Mouse (Mus musculus): ENCODE results near the gene Ubac1.

Gene Ubac1

GRCm38 (mm10) chr2:25975141-25975770 is 46.3 kb downstream of the Ubac1 start:
- DNase-seq (ENCODE audit: extremely low spot score): no peak

GRCm38 (mm10) chr2:25970426-25970825 is 51.1 kb downstream of the Ubac1 start:
- DNase-seq (ENCODE audit: extremely low spot score): no peak

- no peak for DNase-seq (ENCODE audit: extremely low spot score)
These were observed 52.2 kb downstream of the Ubac1 start for GRCm38 (mm10) chr2:25969319-25969718.

- no peak for DNase-seq (ENCODE audit: extremely low spot score)
These were observed 72.3 kb downstream of the Ubac1 start for GRCm38 (mm10) chr2:25949291-25949690.
